Mouse (Mus musculus) heart, embryonic 15.5 days (tissue): ENCODE data around the gene Rapgef4. TPM values are rescaled to one million over a fixed set of nuclear protein-coding genes. Genes with fewer than 3 reads are reported as not detected.

Experiments used
- ATAC-seq: fragments of 200-750 bp; cut with Nextera tagmentation; replicated peaks from 2 replicates; pipeline ENCODE4 v1.8.0; 2017; ENCODE audit warnings: low read depth, moderate TSS enrichment; ENCODE audit not compliant: insufficient number of reproducible peaks, insufficient read depth, low FRiP score
- H3K27ac ChIP-seq: fragments of 300-500 bp; sonication (generic); 2 replicates; pipeline ENCODE4 v1.5.1; 2015; ENCODE audit warnings: mild to moderate bottlenecking, inconsistent platforms
- H3K27me3 ChIP-seq: fragments of 300-500 bp; sonication (generic); 2 replicates; pipeline ENCODE4 v1.6.1; 2015; ENCODE audit warnings: inconsistent platforms
- H3K36me3 ChIP-seq: fragments of 300-500 bp; sonication (generic); 2 replicates; pipeline ENCODE4 v1.6.1; 2015; ENCODE audit warnings: mild to moderate bottlenecking, inconsistent platforms
- H3K4me1 ChIP-seq: fragments of 300-500 bp; sonication (generic); replicated peaks from 2 replicates; pipeline ENCODE4 v1.6.1; 2015; ENCODE audit warnings: inconsistent platforms
- H3K4me2 ChIP-seq: fragments of 300-500 bp; sonication (generic); 2 replicates; pipeline ENCODE4 v1.6.1; 2015; ENCODE audit warnings: inconsistent platforms, mild to moderate bottlenecking, moderate library complexity
- H3K4me3 ChIP-seq: fragments of 300-500 bp; sonication (generic); 2 replicates; pipeline ENCODE4 v1.5.1; 2015; ENCODE audit warnings: mild to moderate bottlenecking, inconsistent platforms
- H3K9ac ChIP-seq: fragments of 300-500 bp; sonication (generic); 2 replicates; pipeline ENCODE4 v1.6.1; 2015; ENCODE audit warnings: mild to moderate bottlenecking, inconsistent platforms
- H3K9me3 ChIP-seq: fragments of 300-500 bp; sonication (generic); replicated peaks from 2 replicates; pipeline ENCODE4 v1.6.1; 2016; ENCODE audit warnings: inconsistent platforms
- WGBS: fragments of 180-500 bp; shearing (Covaris S2); methylation state at CpG from one replicate; pipeline ENCODE4 v1.1.7; 2015; ENCODE audit warnings: mixed read lengths; 5-methylcytosine and 5-hydroxymethylcytosine counted together
- polyA plus RNA-seq: library from polyadenylated mRNA; unstranded; fragments of >200 nt; fragmentation: Nextera tagmentation; extraction: Ambion mirVana; gene quantifications from 2 replicates; pipeline ENCODE4 v1.2.1, GENCODE M21; 2015

The Rapgef4 gene
- 3.7 and 4.9 TPM in 2 replicates for polyA plus RNA-seq

DNA sequence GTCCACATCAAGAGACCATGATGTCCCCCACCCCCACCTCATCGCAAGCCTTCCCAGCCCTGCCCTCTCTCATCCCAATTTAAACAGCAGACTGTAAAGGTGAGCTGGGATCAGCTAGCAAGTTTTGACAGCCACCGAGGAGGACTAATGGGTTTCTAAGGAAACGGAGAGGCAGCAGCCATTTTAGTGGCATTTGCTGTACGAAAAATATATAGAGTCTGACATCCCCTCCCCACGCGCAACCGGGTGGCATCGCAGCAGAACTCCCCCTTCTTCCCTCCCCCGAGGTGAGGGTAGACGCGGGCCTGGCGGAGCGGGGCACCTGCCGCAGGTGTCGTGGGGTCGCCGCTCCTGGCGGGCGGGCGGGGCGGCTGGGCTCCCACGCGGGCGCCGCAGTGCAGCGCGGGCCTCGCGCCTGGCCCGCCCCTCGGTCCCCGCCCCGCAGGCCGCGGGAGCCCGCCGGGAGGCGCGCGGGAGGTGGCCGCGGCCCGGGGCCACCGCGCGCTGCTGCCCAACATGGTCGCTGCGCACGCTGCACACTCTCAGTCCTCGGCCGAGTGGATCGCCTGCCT, at the start of gene Rapgef4:
Gene Rapgef4 (plus strand): TSS at position 470 of the 572 bp plus-strand sequence.
- 2% methylated on average over 49 of the region's 52 CpGs for WGBS
- H3K4me2 ChIP-seq, result peak within 1 kb of the TSS; percentile 98
- no peaks in the 10 kb centered on the region for H3K36me3 ChIP-seq
- no peaks in the 10 kb centered on the region for H3K9me3 ChIP-seq
- peak within 1 kb of the TSS; percentile 67 for H3K9ac ChIP-seq
- peaks cover 5% of the 10 kb centered on the region; the same call in 1 of the 2 replicates for H3K27me3 ChIP-seq
- peak; percentile 53; the same call in 1 of the 2 replicates for ATAC-seq
- peak within 1 kb of the TSS; percentile 65 for H3K4me3 ChIP-seq
- peaks cover 7% of the 10 kb centered on the region for H3K4me1 ChIP-seq
- H3K27ac ChIP-seq, result no peak within 1 kb of the TSS

DNA sequence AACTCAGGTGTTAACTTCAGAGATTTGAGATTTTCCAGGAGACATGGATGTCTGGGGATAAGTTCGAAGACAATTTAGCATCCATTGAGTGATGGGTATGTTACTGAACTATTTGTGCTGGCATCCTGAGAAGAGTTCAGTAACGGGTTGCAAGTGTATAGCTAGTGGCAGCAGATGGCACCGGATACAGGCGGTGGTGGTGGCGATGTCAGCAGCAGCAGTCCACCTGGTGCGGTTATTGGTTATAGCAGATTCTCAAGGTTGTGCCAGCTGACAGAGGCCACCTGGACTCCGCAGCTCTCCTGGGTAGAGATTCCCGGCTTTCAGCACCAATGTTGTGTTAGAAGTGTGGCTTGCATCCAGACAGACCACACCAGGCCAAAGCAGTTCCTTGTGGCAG, 47.0 kb upstream of the Rapgef4 start:
- no peak overlapping the region for H3K27ac ChIP-seq
- no peaks in the 10 kb centered on the region for H3K9me3 ChIP-seq
- H3K36me3 ChIP-seq, result no peaks in the 10 kb centered on the region
- no peak for ATAC-seq
- WGBS, result 88% methylated on average over 8 of the region's 8 CpGs
- H3K27me3 ChIP-seq, result no peaks in the 10 kb centered on the region
- no peak overlapping the region for H3K4me3 ChIP-seq
- H3K9ac ChIP-seq, result no peak overlapping the region
- no peak overlapping the region for H3K4me2 ChIP-seq
- H3K4me1 ChIP-seq, result peaks cover 11% of the 10 kb centered on the region

GRCm38 (mm10) chr2:71936711-71937110, 44.3 kb upstream of the Rapgef4 start:
- H3K27me3 ChIP-seq, result no peaks in the 10 kb centered on the region
- ATAC-seq, result no peak
- H3K36me3 ChIP-seq, result no peaks in the 10 kb centered on the region
- H3K27ac ChIP-seq, result no peak overlapping the region
- 86% methylated on average over 1 of the region's 1 CpGs for WGBS
- no peak overlapping the region for H3K4me3 ChIP-seq
- no peak overlapping the region for H3K9ac ChIP-seq
- H3K4me2 ChIP-seq, result no peak overlapping the region
- peaks cover 14% of the 10 kb centered on the region for H3K4me1 ChIP-seq
- no peaks in the 10 kb centered on the region for H3K9me3 ChIP-seq

GRCm38 (mm10) chr2:71937649-71938308, 43.3 kb upstream of the Rapgef4 start:
- 84% methylated on average over 3 of the region's 3 CpGs for WGBS
- Histone ChIP-seq H3K9me3 (no peaks in the 10 kb centered on the region), H3K27me3 (no peaks in the 10 kb centered on the region), H3K4me2 (no peak overlapping the region), H3K4me3 (no peak overlapping the region), H3K9ac (no peak overlapping the region), H3K27ac (no peak overlapping the region), H3K36me3 (no peaks in the 10 kb centered on the region), H3K4me1 (peaks cover 13% of the 10 kb centered on the region)
- no peak for ATAC-seq

- Histone ChIP-seq H3K27ac (peak overlapping the region; percentile 57), H3K4me1 (peaks cover 11% of the 10 kb centered on the region), H3K9ac (no peak overlapping the region), H3K27me3 (no peaks in the 10 kb centered on the region), H3K4me3 (no peak overlapping the region), H3K36me3 (no peaks in the 10 kb centered on the region), H3K9me3 (no peaks in the 10 kb centered on the region), H3K4me2 (0 out of 2 replicates have a peak overlapping the region, but pooled peaks have one; percentile 24)
- WGBS, result 27% methylated on average over 6 of the region's 6 CpGs
- no peak for ATAC-seq
These were observed 42.2 kb upstream of the Rapgef4 start for GRCm38 (mm10) chr2:71938716-71939393.

DNA sequence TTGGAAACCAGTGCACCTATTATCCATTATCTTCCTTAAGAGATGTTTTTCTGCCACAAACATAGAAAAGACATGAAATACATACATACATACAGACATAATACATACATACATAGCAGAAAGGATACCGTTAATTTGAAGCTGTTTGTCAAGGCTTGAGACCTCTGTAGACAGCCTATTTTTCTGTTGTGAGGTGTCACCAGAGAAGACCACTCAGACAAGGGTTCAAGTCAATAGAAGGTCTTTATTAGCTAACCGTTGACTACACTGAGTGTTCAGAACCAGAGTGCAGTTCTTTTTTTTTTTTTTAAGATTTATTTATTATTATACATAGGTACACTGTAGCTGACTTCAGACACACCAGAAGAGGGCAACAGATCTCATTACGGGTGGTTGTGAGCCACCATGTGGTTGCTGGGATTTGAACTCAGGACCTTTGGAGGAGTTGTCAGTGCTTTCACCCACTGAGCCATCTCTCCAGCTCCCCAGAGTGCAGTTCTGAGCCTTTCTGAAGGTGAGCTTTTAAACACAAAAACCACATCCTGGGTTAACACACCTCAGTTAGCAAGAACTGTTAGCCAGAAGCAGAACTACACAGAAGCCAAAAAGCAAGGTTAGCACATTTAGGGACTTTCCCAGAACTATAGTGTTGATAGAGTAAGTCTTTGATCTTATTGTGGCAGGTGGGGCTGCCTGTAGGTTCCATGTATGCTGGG, 39.9 kb upstream of the Rapgef4 start:
- Histone ChIP-seq H3K36me3 (no peaks in the 10 kb centered on the region), H3K27ac (no peak overlapping the region), H3K9me3 (no peaks in the 10 kb centered on the region), H3K4me3 (no peak overlapping the region), H3K27me3 (no peaks in the 10 kb centered on the region), H3K4me1 (peaks cover 11% of the 10 kb centered on the region), H3K4me2 (no peak overlapping the region), H3K9ac (no peak overlapping the region)
- no peak for ATAC-seq
- WGBS, result 94% methylated on average over 3 of the region's 3 CpGs

DNA sequence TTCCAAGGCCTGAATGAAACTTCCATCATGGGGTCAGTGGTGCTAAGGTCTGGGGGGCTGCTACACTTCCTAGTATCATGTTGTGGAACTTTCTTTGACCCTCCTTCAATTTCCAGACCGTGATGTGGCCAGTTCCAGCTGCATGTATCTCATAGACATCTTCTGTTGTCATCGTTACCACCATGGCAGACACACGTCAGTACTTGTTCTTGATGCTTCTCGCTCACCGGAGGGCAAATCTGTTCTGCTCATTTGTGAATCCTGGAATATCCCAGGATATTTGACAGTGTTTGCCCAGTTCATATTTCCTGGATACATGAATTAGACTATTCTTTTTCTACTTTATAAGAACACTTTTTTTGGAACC, 39.3 kb upstream of the Rapgef4 start:
- H3K36me3 ChIP-seq, result no peaks in the 10 kb centered on the region
- no peak overlapping the region for H3K9ac ChIP-seq
- 90% methylated on average over 5 of the region's 5 CpGs for WGBS
- H3K27me3 ChIP-seq, result no peaks in the 10 kb centered on the region
- peaks cover 11% of the 10 kb centered on the region for H3K4me1 ChIP-seq
- H3K4me2 ChIP-seq, result no peak overlapping the region
- no peak overlapping the region for H3K4me3 ChIP-seq
- no peak for ATAC-seq
- no peak overlapping the region for H3K27ac ChIP-seq
- H3K9me3 ChIP-seq, result no peaks in the 10 kb centered on the region

DNA sequence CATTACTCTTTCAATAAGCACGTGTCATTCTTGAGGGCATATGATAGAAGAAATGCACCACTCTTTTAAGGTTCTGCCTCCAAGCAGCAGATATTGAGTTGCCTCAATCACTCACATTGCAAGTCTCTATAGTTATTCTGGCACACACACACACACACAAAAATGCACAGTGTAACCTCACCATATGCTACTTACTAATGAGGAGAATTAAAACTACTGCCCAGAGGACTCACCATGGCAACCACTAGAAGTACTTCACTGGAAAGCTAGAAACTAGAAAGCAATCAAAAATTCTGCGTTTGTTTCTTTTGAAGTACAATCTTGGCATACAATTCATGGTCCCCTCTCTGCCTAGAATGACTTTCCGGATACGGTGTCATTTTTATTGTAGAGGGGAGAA, 29.8 kb upstream of the Rapgef4 start:
- WGBS, result 89% methylated on average over 4 of the region's 4 CpGs
- Histone ChIP-seq H3K27me3 (no peaks in the 10 kb centered on the region), H3K4me1 (no peaks in the 10 kb centered on the region), H3K27ac (no peak overlapping the region), H3K9me3 (no peaks in the 10 kb centered on the region), H3K4me3 (no peak overlapping the region), H3K36me3 (no peaks in the 10 kb centered on the region), H3K9ac (no peak overlapping the region), H3K4me2 (no peak overlapping the region)
- no peak for ATAC-seq

DNA sequence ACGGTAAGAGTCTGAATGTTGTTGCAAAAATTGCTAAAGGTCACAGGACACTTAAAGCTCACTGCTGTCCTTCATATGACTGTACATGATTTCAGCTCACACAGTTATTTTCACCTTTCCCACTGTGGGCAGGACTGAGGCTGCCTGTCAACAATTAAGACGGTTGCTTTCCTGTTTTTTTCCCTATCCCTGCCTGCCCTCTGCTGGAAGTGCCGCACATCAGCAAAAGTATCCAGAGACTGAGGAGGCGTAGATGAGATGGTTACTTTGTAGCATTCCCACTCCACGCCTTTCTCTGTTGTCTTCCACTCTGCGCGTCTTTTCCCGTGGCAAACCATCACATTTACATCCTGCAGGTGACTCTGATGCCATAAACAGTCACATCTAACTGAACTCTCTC, 25.4 kb upstream of the Rapgef4 start:
- H3K4me3 ChIP-seq, result no peak overlapping the region
- no peaks in the 10 kb centered on the region for H3K36me3 ChIP-seq
- H3K4me1 ChIP-seq, result no peaks in the 10 kb centered on the region
- no peak overlapping the region for H3K27ac ChIP-seq
- no peak overlapping the region for H3K9ac ChIP-seq
- whole genome bisulfite sequencing, result 17% methylated on average over 8 of the region's 8 CpGs
- H3K9me3 ChIP-seq, result no peaks in the 10 kb centered on the region
- no peak for ATAC-seq
- H3K4me2 ChIP-seq, result no peak overlapping the region
- H3K27me3 ChIP-seq, result no peaks in the 10 kb centered on the region

DNA sequence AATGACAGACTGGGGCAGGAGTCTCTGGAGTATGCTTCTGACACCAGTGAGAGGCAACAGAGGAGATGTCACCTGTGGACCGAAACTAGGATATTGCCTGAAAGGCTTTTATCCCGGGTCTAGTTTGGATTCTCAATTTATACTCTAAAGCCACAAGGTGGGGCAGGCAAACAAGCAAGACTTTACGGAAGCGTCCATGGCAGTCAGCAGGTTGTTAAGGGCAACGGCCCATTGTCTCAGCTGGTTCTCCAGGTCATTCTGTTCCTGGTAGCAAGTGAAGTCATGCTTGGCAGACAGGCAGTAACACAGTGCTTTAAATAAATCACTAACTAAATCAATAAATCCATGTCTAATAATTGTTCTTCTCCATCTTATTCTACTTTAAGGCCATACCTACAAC, 24.6 kb upstream of the Rapgef4 start:
- WGBS, result 69% methylated on average over 5 of the region's 5 CpGs
- no peak overlapping the region for H3K27ac ChIP-seq
- ATAC-seq, result no peak

GRCm38 (mm10) chr2:71957951-71958350, 23.1 kb upstream of the Rapgef4 start:
- no peaks in the 10 kb centered on the region for H3K4me1 ChIP-seq
- no peak overlapping the region for H3K4me2 ChIP-seq
- H3K9ac ChIP-seq, result no peak overlapping the region
- ATAC-seq, result no peak
- H3K9me3 ChIP-seq, result no peaks in the 10 kb centered on the region
- H3K36me3 ChIP-seq, result no peaks in the 10 kb centered on the region
- no peaks in the 10 kb centered on the region for H3K27me3 ChIP-seq
- no peak overlapping the region for H3K4me3 ChIP-seq
- H3K27ac ChIP-seq, result no peak overlapping the region
- 67% methylated on average over 1 of the region's 1 CpGs for WGBS

More for the DNA sequence above, 24.6 kb upstream of the Rapgef4 start:
- Histone ChIP-seq H3K4me2 (no peak overlapping the region), H3K9me3 (no peaks in the 10 kb centered on the region), H3K9ac (no peak overlapping the region), H3K4me1 (no peaks in the 10 kb centered on the region), H3K27me3 (no peaks in the 10 kb centered on the region), H3K4me3 (no peak overlapping the region), H3K36me3 (no peaks in the 10 kb centered on the region)
